Mouse (Mus musculus) erythroid progenitor cell, adult 5-6 weeks (primary cell): Measurements from ENCODE around the gene Wdr93. TPM values are rescaled to one million over a fixed set of nuclear protein-coding genes. Genes with fewer than 3 reads are reported as not detected.

Source experiments
- ATAC-seq: replicated peaks from 2 replicates; pipeline ENCODE4 v1.8.0; 2016; ENCODE audit warnings: moderate number of reproducible peaks, mild to moderate bottlenecking, moderate TSS enrichment, inconsistent platforms; ENCODE audit not compliant: poor library complexity, low FRiP score, severe bottlenecking
- total RNA-seq, 2 experiments: library from RNA; stranded (forward) in 1 of 2; stranded (reverse) in 1 of 2; fragments of 150-400 nt in 1 of 2; fragments of 186-747, 209-891 nt in 1 of 2; gene quantifications; 2 replicates each; pipeline versions ENCODE4 v1.2.3 to v1.2.4; 2015 to 2017; ENCODE audit warnings: low replicate concordance in 2 of 2

Wdr93 gene
- total RNA-seq, 2 experiments from 2014 or later: not detected

DNA sequence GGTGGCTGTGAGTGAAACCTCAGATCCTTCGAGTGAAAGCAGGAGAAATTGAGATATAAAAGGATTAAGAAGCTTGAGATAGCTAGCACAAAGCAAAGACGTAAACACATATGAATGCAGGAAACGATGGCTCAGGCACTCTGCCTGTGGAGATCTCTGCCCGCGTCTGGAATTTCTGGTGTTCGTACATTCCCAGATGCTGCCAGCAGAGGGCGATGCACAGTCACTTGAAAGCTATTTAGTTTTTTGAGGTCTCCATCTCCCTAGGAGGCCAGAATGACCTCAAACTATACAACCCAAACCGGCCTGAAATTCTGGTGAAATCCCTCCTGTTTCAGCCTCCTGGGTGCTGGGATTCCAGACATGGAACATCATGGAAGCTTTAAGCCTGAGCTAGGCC lies 56.1 kb downstream of the Wdr93 start:
- ATAC-seq: no peak

DNA sequence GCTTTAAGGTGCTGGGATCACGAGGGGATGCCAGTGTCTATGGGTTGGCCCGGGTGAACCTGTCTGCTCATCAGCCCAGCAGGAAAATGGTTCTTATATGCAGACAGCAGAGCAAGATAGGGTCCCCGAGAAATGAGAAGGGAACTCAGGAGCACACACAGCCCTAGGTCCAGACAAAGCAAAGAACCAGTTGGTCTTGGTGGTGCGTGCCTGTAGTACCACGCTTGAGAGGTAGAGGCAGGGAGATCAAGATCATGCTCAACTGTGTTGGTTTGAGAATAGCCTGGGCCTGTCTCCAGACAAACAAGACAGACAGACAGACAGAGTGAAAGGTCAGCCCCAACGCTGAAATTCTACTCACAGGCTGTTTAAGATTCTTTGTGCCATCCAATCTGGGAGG lies 56.5 kb downstream of the Wdr93 start:
- no peak for ATAC-seq

DNA sequence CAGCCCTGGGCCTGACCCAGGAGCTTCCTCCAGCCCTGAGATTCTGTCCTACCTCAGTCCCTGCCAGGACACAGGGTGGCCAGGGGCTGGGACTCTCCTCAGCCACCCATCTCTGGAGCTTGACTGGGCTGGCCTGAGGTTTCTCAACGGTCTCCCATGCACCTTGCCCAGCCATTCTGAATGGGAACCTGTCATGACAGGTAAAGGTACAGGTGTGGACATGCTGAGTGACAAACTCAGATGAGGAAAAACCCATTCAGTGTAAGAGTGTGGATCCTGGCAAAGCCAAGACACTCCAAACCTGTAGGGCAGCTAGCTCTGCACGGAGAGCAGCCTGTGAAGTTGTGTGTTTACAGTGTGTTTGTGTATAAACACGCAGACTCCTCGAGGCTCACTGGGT lies 57.4 kb downstream of the Wdr93 start:
- no peak for ATAC-seq

DNA sequence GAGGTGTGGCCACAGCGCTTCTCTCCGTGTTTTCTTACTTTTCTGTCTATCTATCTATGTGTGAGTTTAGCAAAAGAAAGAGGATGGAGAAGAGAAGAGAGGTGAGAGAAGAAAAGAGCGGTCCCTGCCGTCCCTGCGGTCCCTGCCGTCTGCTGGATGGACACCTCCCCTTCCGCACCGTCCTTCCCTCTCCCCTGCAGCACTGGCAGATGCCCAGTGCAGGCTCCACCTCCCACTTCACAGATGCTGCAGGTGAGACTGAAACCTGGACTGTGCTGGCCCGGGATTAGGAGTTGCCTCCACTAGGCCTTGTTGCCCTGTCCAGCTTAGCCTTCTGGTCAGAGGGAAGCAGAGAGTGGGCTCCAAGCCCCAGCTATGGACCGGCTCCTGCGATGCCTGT lies 58.4 kb downstream of the Wdr93 start:
- ATAC-seq: no peak

DNA sequence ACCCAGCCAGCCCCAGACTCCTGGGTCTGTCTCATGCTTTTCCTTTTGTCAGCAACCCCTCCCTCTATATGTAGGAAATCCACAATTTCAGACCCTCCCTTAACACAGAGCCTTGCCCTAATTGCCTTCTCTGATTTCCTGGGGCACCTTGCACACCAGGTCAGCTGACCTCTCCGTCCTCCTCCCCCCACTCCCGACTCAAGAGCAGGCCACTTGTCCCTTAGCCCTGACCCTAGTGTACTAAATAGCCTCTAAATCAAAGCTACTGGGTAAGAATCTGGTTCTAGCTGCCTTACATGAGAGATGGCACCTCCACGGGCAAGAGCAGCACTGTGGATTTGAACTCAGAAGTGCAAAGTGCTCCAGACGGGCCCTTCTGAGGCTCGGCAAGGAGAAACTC lies 59.1 kb downstream of the Wdr93 start:
- no peak for ATAC-seq

DNA sequence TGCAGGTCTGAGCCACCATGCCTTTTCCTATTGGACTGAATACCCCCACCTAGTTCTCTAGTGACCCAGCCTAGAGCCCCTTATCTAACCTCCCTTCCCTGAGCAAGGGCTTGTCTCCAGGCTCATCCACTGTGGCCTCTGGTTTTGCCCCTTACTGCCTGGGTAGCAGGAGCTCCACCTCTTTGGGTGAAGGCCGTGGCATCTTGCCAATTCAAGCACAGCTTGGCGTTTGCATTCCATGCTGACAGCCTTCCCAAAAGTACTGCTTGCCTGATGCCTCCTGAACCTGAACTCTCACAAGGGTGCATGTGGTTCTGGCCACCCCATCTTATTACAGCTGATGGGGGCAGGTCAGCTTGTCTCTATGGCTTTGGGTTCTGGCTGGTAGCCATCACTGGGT lies 60.9 kb downstream of the Wdr93 start:
- ATAC-seq: no peak

DNA sequence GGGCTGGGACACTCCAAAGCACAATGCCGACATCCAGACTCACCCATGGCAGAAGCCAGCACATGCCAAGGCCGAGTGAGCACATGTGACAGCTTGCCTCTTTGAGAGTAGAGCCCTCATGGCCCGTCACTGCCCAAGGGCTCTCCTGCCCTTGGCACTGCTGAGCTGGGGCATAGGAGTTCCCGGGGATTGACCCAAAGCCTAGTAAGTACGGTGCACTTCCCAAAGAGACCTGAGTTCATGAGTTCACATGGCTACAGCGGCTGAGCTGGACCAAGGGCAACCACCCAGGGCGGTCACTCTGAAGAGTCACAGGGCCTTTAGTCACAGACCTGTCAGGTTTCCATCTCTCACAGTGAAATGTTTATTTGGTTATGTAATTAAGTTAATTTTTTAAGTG lies 65.6 kb downstream of the Wdr93 start:
- ATAC-seq: no peak

DNA sequence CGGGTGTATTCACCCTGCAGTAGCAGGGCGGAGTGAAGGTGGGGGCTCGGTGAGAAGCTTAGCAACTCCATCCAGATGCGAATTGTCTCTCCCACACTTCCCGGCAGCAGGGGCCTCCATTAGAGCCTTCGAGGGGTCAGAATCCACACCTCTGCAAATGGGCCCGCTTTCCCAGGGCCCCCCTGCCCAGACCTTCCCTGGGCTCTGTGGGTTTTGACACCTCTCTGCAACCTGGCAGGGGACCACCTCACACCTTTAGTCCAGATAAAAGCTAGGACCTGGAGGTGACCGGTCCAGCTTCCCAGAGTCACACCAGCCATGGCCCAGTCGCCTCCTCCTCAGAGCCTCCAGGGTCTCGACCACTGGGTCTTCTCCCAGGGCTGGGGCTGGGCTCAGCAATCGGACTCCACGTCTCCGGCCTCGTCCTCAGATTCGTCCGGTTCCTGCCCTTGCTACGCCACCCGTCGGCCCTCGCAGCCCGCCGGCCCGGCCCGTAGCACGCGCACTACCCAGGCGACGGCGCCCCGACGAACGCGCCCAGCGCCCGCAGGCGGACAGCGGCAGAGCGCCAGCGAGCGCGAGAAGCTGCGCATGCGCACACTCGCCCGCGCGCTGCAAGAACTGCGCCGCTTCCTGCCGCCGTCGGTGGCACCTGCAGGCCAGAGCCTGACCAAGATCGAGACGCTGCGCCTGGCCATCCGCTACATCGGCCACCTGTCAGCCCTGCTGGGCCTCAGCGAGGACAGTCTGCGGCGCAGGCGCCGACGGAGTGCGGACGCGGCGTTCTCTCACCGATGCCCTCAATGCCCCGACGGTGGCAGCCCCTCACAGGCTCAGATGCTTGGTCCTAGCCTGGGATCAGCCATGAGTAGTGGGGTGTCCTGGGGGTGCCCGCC lies 67.9 kb downstream of the Wdr93 start, which contains the start of gene Mesp2:
Mesp2 (plus strand) TSS at position 117 of the 896 bp plus-strand sequence.
- ATAC-seq: no peak

DNA sequence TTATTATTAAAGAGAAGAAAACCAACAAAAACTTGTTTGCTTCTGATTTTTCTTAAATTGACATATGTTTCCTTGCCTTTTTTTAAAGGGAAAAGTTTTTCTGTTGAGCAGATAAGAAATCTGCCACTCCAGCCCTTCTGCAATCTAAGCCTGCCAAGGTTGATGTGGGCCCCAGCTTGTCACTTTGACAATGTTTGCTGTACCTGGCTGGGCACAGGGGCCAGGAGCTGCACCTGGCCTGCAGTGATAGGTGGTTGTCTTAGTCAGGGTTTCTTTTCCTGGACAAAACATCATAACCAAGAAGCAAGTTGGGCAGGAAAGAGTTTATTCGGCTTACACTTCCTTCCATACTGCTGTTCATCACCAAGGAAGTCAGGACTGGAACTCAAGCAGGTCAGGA lies 70.4 kb downstream of the Wdr93 start:
- ATAC-seq: no peak

DNA sequence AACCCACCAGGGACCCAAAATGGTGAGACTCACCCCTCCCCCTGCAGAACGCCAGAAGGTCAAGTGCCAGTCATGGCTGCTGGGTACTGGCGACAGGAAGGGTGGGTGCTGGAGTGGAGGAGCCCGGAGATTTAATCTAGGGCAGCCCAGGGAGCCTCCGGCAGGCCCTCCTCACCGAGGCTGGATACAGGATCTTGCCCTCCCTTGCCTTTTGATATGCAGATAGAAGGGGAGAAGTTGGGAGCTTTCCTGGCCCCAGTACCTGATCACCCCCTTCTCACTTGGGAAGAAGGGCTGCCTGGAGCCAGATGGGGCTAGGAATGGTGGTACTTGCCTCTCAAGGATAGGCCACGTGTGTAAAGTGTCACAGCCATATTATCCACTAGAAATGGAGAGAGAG lies 75.4 kb downstream of the Wdr93 start:
- no peak for ATAC-seq

DNA sequence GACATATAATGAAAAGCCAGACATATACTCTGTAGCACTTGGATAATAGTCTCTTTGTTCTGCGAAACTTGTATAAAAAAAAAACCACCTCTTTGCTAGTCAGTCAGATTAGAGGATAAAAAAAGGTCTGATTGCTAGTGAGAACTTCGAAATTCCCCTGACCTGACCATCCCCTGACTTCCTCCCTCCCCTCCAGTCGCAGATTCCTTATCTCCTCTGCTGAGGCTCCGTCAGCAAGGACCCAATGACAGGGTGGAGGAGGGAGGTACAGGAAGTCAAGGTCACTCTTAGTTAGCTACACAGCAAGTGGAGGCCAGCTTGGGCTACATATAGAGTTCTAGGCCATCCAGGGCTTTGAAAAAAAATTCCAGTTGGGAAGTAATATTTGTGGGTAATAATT lies 76.6 kb downstream of the Wdr93 start:
- ATAC-seq: no peak

DNA sequence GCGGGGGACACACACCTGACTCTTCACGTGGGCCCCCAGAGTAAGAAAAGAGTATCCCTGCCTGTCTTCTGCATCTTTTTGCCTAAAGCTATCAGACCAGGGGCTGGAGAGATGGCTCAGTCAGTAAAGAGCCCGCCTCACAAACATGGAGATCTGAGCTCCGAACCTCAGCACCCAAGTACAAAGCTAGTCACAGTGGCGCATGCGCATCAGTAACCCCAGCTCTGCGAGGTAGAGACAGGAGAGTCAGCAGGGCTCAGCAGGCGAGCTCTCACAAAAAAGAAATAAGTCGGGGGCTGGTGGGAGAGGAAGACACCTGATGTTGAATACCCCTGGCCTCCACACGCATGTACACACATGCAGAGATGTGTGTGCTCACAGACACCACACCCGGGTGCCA lies 77.0 kb downstream of the Wdr93 start:
- ATAC-seq: no peak

DNA sequence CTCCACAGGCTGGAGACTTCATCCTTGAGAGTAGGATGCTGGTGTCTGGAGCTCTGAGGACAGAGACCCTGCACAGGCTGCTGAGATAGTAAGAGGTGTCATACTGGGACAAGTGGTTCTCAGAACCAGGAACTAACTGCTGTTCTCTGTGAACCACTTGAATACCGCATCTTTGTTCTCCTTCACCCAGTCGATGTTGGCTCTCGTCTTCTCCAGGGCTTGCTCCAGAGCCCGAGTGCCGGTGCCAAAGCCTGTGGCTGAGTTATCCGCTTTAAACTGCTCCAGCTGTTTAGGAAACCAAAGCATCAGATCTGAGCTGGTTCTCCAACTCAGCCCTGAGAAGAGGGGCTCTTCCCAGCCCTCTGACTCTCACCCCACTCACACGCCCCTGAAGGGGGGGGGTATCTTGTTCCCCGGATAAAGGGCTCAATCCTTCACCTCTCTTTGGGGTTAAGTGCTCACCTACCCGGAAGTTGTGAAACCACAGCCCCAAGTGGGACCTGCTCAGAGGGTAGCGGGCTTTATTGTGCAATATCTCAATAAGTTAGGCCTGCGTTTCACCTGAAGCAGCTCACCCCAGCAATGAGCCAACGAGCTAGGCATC lies 79.2 kb downstream of the Wdr93 start:
- no peak for ATAC-seq

DNA sequence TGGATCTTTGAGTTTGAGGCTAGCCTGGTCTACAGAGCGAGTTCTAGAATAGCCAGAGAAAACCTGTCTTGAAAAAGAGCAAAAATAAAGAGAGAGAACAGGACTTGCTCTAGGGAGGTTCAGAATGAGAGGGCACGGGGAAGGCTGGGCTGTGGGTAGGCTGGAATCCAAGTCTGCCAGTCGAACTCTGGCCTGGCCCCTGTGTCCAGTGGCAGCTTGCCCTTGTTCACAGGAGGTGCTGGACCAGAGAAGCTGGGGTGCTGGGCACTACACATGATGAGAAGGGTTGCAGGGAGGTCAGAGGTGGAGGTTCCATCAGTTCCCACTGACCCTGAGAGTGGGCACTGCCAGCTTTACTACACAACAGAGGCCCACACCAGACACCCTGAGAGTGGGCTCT lies 85.4 kb downstream of the Wdr93 start:
- no peak for ATAC-seq

DNA sequence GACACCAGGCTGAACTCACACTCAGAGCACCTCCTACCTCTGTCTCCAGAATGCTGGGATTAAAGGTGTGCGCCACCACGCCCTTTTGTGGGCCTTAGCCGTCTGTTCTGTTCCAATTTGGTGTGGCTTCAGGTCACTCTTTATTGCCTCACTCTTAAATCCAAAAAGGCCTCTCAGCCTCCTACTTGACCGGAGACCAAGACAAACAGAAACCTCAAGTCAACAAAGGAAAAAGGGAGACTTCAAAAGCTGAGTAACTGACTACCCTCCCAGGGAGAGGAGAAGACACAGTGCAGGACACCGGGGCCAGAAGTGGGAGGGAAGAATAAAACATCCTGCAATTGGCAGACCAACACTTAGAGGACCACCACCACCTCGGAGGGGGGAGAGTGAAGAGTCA lies 88.2 kb downstream of the Wdr93 start:
- no peak for ATAC-seq

DNA sequence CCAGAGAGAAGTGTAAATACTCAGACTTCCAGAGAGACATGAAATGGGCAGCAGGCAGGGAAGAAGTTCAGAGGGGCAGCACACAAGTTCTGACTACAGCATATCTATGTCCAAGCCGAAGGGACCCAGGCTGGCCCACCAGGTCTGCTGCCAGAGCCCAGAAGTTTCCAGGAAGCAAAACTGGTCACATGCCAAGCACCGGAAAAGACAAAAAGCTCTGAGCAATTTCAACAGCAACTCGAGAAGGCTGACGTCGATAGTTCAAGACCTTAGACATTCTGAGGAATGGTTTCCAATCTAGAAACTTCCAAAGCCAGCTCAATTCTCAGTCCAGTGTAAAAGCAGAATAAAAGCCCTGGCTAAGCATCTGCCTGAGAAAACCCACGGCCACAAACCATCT lies 88.6 kb downstream of the Wdr93 start:
- ATAC-seq: no peak

DNA sequence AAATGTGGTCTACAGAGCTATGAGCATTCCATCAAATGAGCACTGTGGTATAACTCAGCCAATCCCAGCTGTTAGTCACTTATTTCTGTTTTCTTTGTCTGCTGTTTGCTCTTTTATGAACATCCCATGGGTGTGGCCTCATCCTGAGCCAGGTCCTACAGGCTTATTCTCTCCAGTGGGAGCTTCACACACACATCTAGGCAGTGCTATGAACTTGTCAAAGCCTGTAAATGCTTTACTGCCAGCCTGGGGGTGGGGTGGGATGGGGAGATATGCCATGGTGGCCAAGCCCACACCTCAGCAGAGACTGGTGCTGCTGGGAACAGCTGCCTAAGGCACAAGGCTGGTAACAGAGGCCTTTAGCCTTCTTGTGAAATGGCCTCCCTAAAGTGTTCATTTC lies 90.0 kb downstream of the Wdr93 start:
- no peak for ATAC-seq

DNA sequence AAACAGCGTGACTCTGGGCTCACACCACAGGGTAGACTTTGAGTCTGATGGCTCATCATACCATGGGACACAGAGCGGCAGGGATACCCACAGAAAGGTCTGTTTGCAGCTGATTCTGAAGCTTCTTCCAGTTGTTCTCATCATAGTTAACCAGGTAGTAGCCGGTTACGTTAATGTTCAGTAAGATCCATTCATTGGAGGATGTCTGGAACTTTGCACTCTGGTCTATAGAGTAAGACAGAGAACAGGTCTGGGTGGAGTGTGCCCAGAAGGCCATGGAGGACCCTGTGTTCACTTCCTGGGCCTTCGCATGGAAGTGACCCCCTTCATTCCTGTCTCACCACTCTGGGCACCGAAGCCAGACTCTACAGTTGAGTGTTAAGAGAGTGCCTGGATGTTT lies 92.2 kb downstream of the Wdr93 start:
- ATAC-seq: no peak
